Mouse (Mus musculus): Measurements from ENCODE around the gene Sprr2k. TPM values are rescaled to one million over a fixed set of nuclear protein-coding genes. Genes with fewer than 3 reads are reported as not detected.
"Not testable (repeated sequence)": the region's sequence is repeated elsewhere in the genome, so short reads cannot be mapped to it uniquely, and the experiment has no call there.

Sprr2k gene
- polyA plus RNA-seq, 1 experiment from 2014 or later: not detected

GRCm38 (mm10) chr3:92470111-92470510, 37.7 kb downstream of the Sprr2k start:
- DNase-seq (no peak), ATAC-seq (ENCODE audit: low read depth) (no peak)
- Histone ChIP-seq H3K4me1 (replicated peaks) (no peaks in the 10 kb centered on the region), H3K36me3 (no peaks in the 10 kb centered on the region), H3K27me3 (no peaks in the 10 kb centered on the region), H3K4me3 (replicated peaks) (no peak overlapping the region), H3K4me2 (no peak overlapping the region), H3K27ac (no peak overlapping the region), H3K9me3 (replicated peaks) (no peaks in the 10 kb centered on the region), H3K9ac (no peak overlapping the region)
- 51% methylated on average over 2 of the region's 2 CpGs for WGBS (ENCODE audit: insufficient replicate concordance)

GRCm38 (mm10) chr3:92481249-92481648, 48.9 kb downstream of the Sprr2k start:
- not testable (repeated sequence) for H3K9me3 ChIP-seq (replicated peaks); H3K27ac ChIP-seq; ATAC-seq (ENCODE audit: low read depth); H3K27me3 ChIP-seq; DNase-seq; H3K9ac ChIP-seq; H3K4me2 ChIP-seq; H3K36me3 ChIP-seq; H3K4me3 ChIP-seq (replicated peaks); H3K4me1 ChIP-seq (replicated peaks)

Other genes with a start within 250 kb of the Sprr2k start
- 0.06 TPM in 1 of 2 replicates, not detected in the other for gene Sprr2a1, start 216.8 kb upstream of the Sprr2k start, polyA plus RNA-seq (2015; fragmentation: Nextera tagmentation; extraction: Ambion mirVana)
- gene Sprr2a2, start 216.7 kb upstream of the Sprr2k start, polyA plus RNA-seq (2015; fragmentation: Nextera tagmentation; extraction: Ambion mirVana): 0.44 and 0.61 TPM in 2 replicates
- not detected in 2 replicates for gene Sprr2a3, start 147.2 kb upstream of the Sprr2k start, polyA plus RNA-seq (2015; fragmentation: Nextera tagmentation; extraction: Ambion mirVana)
- not detected in 2 replicates for gene Sprr2b, start 116.0 kb upstream of the Sprr2k start, polyA plus RNA-seq (2015; fragmentation: Nextera tagmentation; extraction: Ambion mirVana)
- not detected in 2 replicates for gene Sprr2d, start 93.4 kb upstream of the Sprr2k start, polyA plus RNA-seq (2015; fragmentation: Nextera tagmentation; extraction: Ambion mirVana)
- not detected in 2 replicates for gene Sprr2e, start 80.4 kb upstream of the Sprr2k start, polyA plus RNA-seq (2015; fragmentation: Nextera tagmentation; extraction: Ambion mirVana)
- not detected in 2 replicates for gene Sprr2f, start 67.4 kb upstream of the Sprr2k start, polyA plus RNA-seq (2015; fragmentation: Nextera tagmentation; extraction: Ambion mirVana)
- not detected in 2 replicates for gene Sprr2h, start 46.9 kb upstream of the Sprr2k start, polyA plus RNA-seq (2015; fragmentation: Nextera tagmentation; extraction: Ambion mirVana)
- not detected in 2 replicates for gene Sprr2i, start 24.6 kb upstream of the Sprr2k start, polyA plus RNA-seq (2015; fragmentation: Nextera tagmentation; extraction: Ambion mirVana)
- gene Sprr2j-ps, start 14.5 kb upstream of the Sprr2k start, polyA plus RNA-seq (2015; fragmentation: Nextera tagmentation; extraction: Ambion mirVana): not detected in 2 replicates
- 9.1 and 10.0 TPM in 2 replicates for gene Gm9774, start 3.2 kb upstream of the Sprr2k start, polyA plus RNA-seq (2015; fragmentation: Nextera tagmentation; extraction: Ambion mirVana)
- not detected in 2 replicates for gene Sprr1b, start 6.2 kb downstream of the Sprr2k start, polyA plus RNA-seq (2015; fragmentation: Nextera tagmentation; extraction: Ambion mirVana)
- gene Sprr3, start 26.1 kb downstream of the Sprr2k start, polyA plus RNA-seq (2015; fragmentation: Nextera tagmentation; extraction: Ambion mirVana): not detected in 2 replicates
- gene Sprr1a, start 53.3 kb downstream of the Sprr2k start, polyA plus RNA-seq (2015; fragmentation: Nextera tagmentation; extraction: Ambion mirVana): not detected in 2 replicates
- gene Sprr4, start 67.9 kb downstream of the Sprr2k start, polyA plus RNA-seq (2015; fragmentation: Nextera tagmentation; extraction: Ambion mirVana): not detected in 2 replicates
- gene 2310046K23Rik, start 101.9 kb downstream of the Sprr2k start, polyA plus RNA-seq (2015; fragmentation: Nextera tagmentation; extraction: Ambion mirVana): not detected in 2 replicates
- gene Ivl, start 141.2 kb downstream of the Sprr2k start, polyA plus RNA-seq (2015; fragmentation: Nextera tagmentation; extraction: Ambion mirVana): 0.05 and 0.10 TPM in 2 replicates
- not detected in 2 replicates for gene Smcp, start 156.4 kb downstream of the Sprr2k start, polyA plus RNA-seq (2015; fragmentation: Nextera tagmentation; extraction: Ambion mirVana)
- gene 2210017I01Rik, start 174.9 kb downstream of the Sprr2k start, polyA plus RNA-seq (2015; fragmentation: Nextera tagmentation; extraction: Ambion mirVana): not detected in 2 replicates
- gene Lce6a, start 189.1 kb downstream of the Sprr2k start, polyA plus RNA-seq (2015; fragmentation: Nextera tagmentation; extraction: Ambion mirVana): not detected in 2 replicates
- not detected in 2 replicates for gene Lce1a1, start 215.7 kb downstream of the Sprr2k start, polyA plus RNA-seq (2015; fragmentation: Nextera tagmentation; extraction: Ambion mirVana)
- not detected in 2 replicates for gene Lce1b, start 224.3 kb downstream of the Sprr2k start, polyA plus RNA-seq (2015; fragmentation: Nextera tagmentation; extraction: Ambion mirVana)
- gene Lce1a2, start 237.7 kb downstream of the Sprr2k start, polyA plus RNA-seq (2015; fragmentation: Nextera tagmentation; extraction: Ambion mirVana): not detected in 2 replicates
- gene Lce1c, start 246.7 kb downstream of the Sprr2k start, polyA plus RNA-seq (2015; fragmentation: Nextera tagmentation; extraction: Ambion mirVana): not detected in 2 replicates